Mouse (Mus musculus) MEL (cell line): Measurements from ENCODE around the gene Glyatl3. TPM values are rescaled to one million over a fixed set of nuclear protein-coding genes. Genes with fewer than 3 reads are reported as not detected.

Source experiments
- DNase-seq: peaks from one replicate; pipeline ENCODE4 v3.0.0; 2011; ENCODE audit warnings: low read depth, low spot score
- H3K27ac ChIP-seq: 2 replicates; pipeline ENCODE4 v1.5.1; 2012; ENCODE audit warnings: low read depth, mild to moderate bottlenecking, control low read depth, low read length, moderate library complexity; ENCODE audit not compliant: control insufficient read depth
- H3K27me3 ChIP-seq, 2 experiments: fragments of 150-350 bp in 1 of 2; sonication (generic) in 1 of 2; 2 replicates each; pipeline ENCODE4 v1.6.1; 2012; ENCODE audit warnings: low read length in 2 of 2, mild to moderate bottlenecking in 2 of 2, improper control_type of control experiment in 1 of 2, moderate library complexity in 1 of 2; ENCODE audit not compliant: insufficient read depth in 2 of 2, control insufficient read depth in 1 of 2
- H3K36me3 ChIP-seq, 2 experiments: 2 replicates each; pipeline ENCODE4 v1.6.1; 2012 to 2014; ENCODE audit warnings: low read length in 2 of 2, improper control_type of control experiment in 1 of 2, inconsistent platforms in 1 of 2, mild to moderate bottlenecking in 1 of 2; ENCODE audit not compliant: insufficient read depth in 2 of 2, control insufficient read depth in 1 of 2
- H3K4me1 ChIP-seq, 2 experiments: fragments of 150-350 bp in 1 of 2; sonication (generic) in 1 of 2; 2 replicates each; pipeline ENCODE4 v1.6.1; 2012; ENCODE audit warnings: low read length in 2 of 2, improper control_type of control experiment in 1 of 2, mild to moderate bottlenecking in 1 of 2; ENCODE audit not compliant: insufficient read depth in 2 of 2, control insufficient read depth in 1 of 2
- H3K4me3 ChIP-seq, 2 experiments: fragments of 150-350 bp in 1 of 2; sonication (generic) in 1 of 2; 2 replicates each; pipeline ENCODE4 v1.5.1; 2012; ENCODE audit warnings: low read depth in 2 of 2, low read length in 2 of 2, mild to moderate bottlenecking in 2 of 2, moderate library complexity in 2 of 2, control low read depth in 1 of 2, improper control_type of control experiment in 1 of 2; ENCODE audit not compliant: control insufficient read depth in 1 of 2, insufficient read depth in 1 of 2
- H3K79me2 ChIP-seq: 2 replicates; pipeline ENCODE4 v1.6.1; 2012; ENCODE audit warnings: mild to moderate bottlenecking, low read length, moderate library complexity; ENCODE audit not compliant: control insufficient read depth, poor library complexity, insufficient read depth
- H3K9ac ChIP-seq: 2 replicates; pipeline ENCODE4 v1.6.1; 2012; ENCODE audit warnings: low read depth, mild to moderate bottlenecking, control low read depth, low read length, moderate library complexity; ENCODE audit not compliant: control insufficient read depth, poor library complexity, severe bottlenecking
- H3K9me3 ChIP-seq: fragments of 150-350 bp; sonication (generic); replicated peaks from 2 replicates; pipeline ENCODE4 v1.6.1; 2012; ENCODE audit warnings: mild to moderate bottlenecking, low read length, improper control_type of control experiment, moderate library complexity; ENCODE audit not compliant: insufficient read depth
- BHLHE40 ChIP-seq: IDR thresholded peaks from 2 replicates; pipeline ENCODE4 v1.6.1; 2012; ENCODE audit warnings: low read depth, mild to moderate bottlenecking, inconsistent platforms, low read length, improper control_type of control experiment, borderline replicate concordance
- CHD1 ChIP-seq: IDR thresholded peaks from 2 replicates; pipeline ENCODE4 v1.6.1; 2012; ENCODE audit warnings: low read depth, mild to moderate bottlenecking, inconsistent platforms, low read length, improper control_type of control experiment
- ELF1 ChIP-seq: IDR thresholded peaks from 2 replicates; pipeline ENCODE4 v1.6.1; 2014; ENCODE audit warnings: low read depth, mild to moderate bottlenecking, inconsistent platforms, low read length, improper control_type of control experiment, moderate library complexity
- EP300 ChIP-seq, 2 experiments: IDR thresholded peaks; 2 replicates each; pipeline ENCODE4 v1.6.1; 2011; ENCODE audit warnings: improper control_type of control experiment in 2 of 2, low read length in 2 of 2, low read depth in 1 of 2, mild to moderate bottlenecking in 1 of 2
- ETS1 ChIP-seq: IDR thresholded peaks from 2 replicates; pipeline ENCODE4 v1.6.1; 2012; ENCODE audit warnings: low read depth, mild to moderate bottlenecking, inconsistent platforms, low read length, improper control_type of control experiment, moderate library complexity
- KAT2A ChIP-seq: conservative IDR thresholded peaks from 2 replicates; pipeline ENCODE4 v1.6.1; 2012; ENCODE audit warnings: low read depth, low read length, improper control_type of control experiment, inconsistent platforms
- MAFK ChIP-seq: IDR thresholded peaks from 2 replicates; pipeline ENCODE4 v1.6.1; 2011; ENCODE audit warnings: low read depth, mild to moderate bottlenecking, low read length, improper control_type of control experiment, borderline replicate concordance
- MAX ChIP-seq: IDR thresholded peaks from 2 replicates; pipeline ENCODE4 v1.6.1; 2011; ENCODE audit warnings: low read length, improper control_type of control experiment
- MYB ChIP-seq: IDR thresholded peaks from 2 replicates; pipeline ENCODE4 v1.6.1; 2011; ENCODE audit warnings: mild to moderate bottlenecking, low read depth, low read length, improper control_type of control experiment
- MYC ChIP-seq: IDR thresholded peaks from 2 replicates; pipeline ENCODE4 v1.6.1; 2011; ENCODE audit warnings: low read depth, mild to moderate bottlenecking, low read length, improper control_type of control experiment, moderate library complexity
- NELFE ChIP-seq: IDR thresholded peaks from 2 replicates; pipeline ENCODE4 v1.6.1; 2011; ENCODE audit warnings: low read depth, low read length, improper control_type of control experiment
- NRF1 ChIP-seq: IDR thresholded peaks from 2 replicates; pipeline ENCODE4 v1.6.1; 2014; ENCODE audit warnings: low read depth, mild to moderate bottlenecking, inconsistent platforms, low read length, improper control_type of control experiment, moderate library complexity; ENCODE audit not compliant: poor library complexity, insufficient read depth, severe bottlenecking
- POLR2A ChIP-seq, 2 experiments: IDR thresholded peaks; 2 replicates each; pipeline ENCODE4 v1.6.1; 2011 to 2012; ENCODE audit warnings: low read length in 2 of 2, mild to moderate bottlenecking in 2 of 2, control low read depth in 1 of 2, improper control_type of control experiment in 1 of 2, low read depth in 1 of 2, moderate library complexity in 1 of 2; ENCODE audit not compliant: control insufficient read depth in 1 of 2, insufficient read depth in 1 of 2, poor library complexity in 1 of 2
- POLR2AphosphoS2 ChIP-seq: IDR thresholded peaks from 2 replicates; pipeline ENCODE4 v1.6.1; 2011; ENCODE audit warnings: low read length, improper control_type of control experiment
- POLR2AphosphoS5 ChIP-seq: IDR thresholded peaks from 2 replicates; pipeline ENCODE4 v1.6.1; 2012; ENCODE audit warnings: low read depth, borderline replicate concordance, mild to moderate bottlenecking, inconsistent platforms, low read length, moderate library complexity, mixed read lengths
- SIN3A ChIP-seq: IDR thresholded peaks from 2 replicates; pipeline ENCODE4 v1.6.1; 2012; ENCODE audit warnings: low read length, improper control_type of control experiment, inconsistent platforms
- SMC3 ChIP-seq: IDR thresholded peaks from 2 replicates; pipeline ENCODE4 v1.6.1; 2011; ENCODE audit warnings: low read depth, low read length, improper control_type of control experiment
- TCF12 ChIP-seq: IDR thresholded peaks from 2 replicates; pipeline ENCODE4 v1.6.1; 2014; ENCODE audit warnings: low read depth, mild to moderate bottlenecking, inconsistent platforms, low read length, improper control_type of control experiment, moderate library complexity
- UBTF ChIP-seq: IDR thresholded peaks from 2 replicates; pipeline ENCODE4 v1.6.1; 2012; ENCODE audit warnings: low read depth, mild to moderate bottlenecking, inconsistent platforms, low read length, improper control_type of control experiment, moderate library complexity, borderline replicate concordance; ENCODE audit not compliant: insufficient read depth
- USF2 ChIP-seq, 2 experiments: IDR thresholded peaks; 2 replicates each; pipeline ENCODE4 v1.6.1; 2011 to 2012; ENCODE audit warnings: improper control_type of control experiment in 2 of 2, low read length in 2 of 2, borderline replicate concordance in 1 of 2, inconsistent platforms in 1 of 2, low read depth in 1 of 2, mild to moderate bottlenecking in 1 of 2; ENCODE audit not compliant: insufficient read depth in 1 of 2
- ZC3H11A ChIP-seq: IDR thresholded peaks from 2 replicates; pipeline ENCODE4 v1.6.1; 2012; ENCODE audit warnings: low read depth, mild to moderate bottlenecking, inconsistent platforms, low read length, improper control_type of control experiment
- ZMIZ1 ChIP-seq: IDR thresholded peaks from 2 replicates; pipeline ENCODE4 v1.6.1; 2012; ENCODE audit warnings: low read depth, mild to moderate bottlenecking, inconsistent platforms, low read length, improper control_type of control experiment, moderate library complexity
- ZNF384 ChIP-seq: IDR thresholded peaks from 2 replicates; pipeline ENCODE4 v1.6.1; 2012; ENCODE audit warnings: low read depth, mild to moderate bottlenecking, inconsistent platforms, low read length, improper control_type of control experiment
- polyA plus RNA-seq, 2 experiments: library from polyadenylated mRNA; stranded (reverse) in 1 of 2; unstranded in 1 of 2; fragments of >175 nt in 1 of 2; fragments of >200 nt in 1 of 2; gene quantifications; 2 replicates each; pipeline versions ENCODE4 v1.2.1 to v1.2.4; 2012; ENCODE audit warnings: low replicate concordance in 2 of 2, low read depth in 1 of 2; ENCODE audit not compliant: insufficient read length in 2 of 2, insufficient read depth in 1 of 2, missing spikeins in 1 of 2
- total RNA-seq: library from RNA; depleted of rRNA; stranded (reverse); fragments of 300-350 nt; gene quantifications from 2 replicates; pipeline ENCODE4 v1.2.3, GENCODE M21; 2012

The Glyatl3 gene
- total and polyA plus RNA-seq, 3 experiments: 0.33 TPM; not detected in 2

DNA sequence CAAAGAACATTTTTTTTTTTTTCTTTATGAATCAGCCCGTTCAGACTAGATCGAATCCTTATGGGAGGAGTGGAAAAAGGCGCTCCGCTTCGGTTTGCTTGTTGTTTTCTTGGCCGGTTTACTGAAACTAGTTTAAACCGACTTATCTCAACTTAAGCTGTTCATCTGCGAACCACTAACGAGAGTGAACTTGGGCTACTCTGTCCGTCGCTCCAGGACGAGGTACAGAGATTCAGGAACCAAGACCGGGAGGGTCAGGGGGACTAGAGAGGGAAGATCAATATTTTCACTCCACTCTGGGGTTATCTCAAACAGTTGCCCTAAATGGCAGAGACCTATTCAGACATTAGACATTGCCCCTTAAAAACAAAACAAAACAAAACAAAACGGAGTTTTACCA, 19.8 kb upstream of the Glyatl3 start:
- no peaks in the 10 kb centered on the region for H3K27me3 ChIP-seq
- H3K9me3 ChIP-seq: no peaks in the 10 kb centered on the region
- peaks cover 8% of the 10 kb centered on the region for H3K79me2 ChIP-seq
- H3K4me1 ChIP-seq: peaks cover 0 to 6% of the 10 kb centered on the region in 2 experiments; a peak in 1 of 4 replicates
- peak overlapping the region; percentile 79 for H3K9ac ChIP-seq
- H3K36me3 ChIP-seq: peaks cover 5 to 11% of the 10 kb centered on the region in 2 experiments
- TF ChIP-seq ETS1 (no peak), POLR2A (IDR thresholded peaks at IDR 0.05; ENCODE audit: control insufficient read depth in 1 of 2, insufficient read depth in 1 of 2, low read depth in 1 of 2, low read length in 2 of 2, poor library complexity in 1 of 2) (no peak)
- H3K27ac ChIP-seq: peak overlapping the region; percentile 72
- peak overlapping the region; percentile 88 to 91 for H3K4me3 ChIP-seq
- DNase-seq: peak; percentile 62

DNA sequence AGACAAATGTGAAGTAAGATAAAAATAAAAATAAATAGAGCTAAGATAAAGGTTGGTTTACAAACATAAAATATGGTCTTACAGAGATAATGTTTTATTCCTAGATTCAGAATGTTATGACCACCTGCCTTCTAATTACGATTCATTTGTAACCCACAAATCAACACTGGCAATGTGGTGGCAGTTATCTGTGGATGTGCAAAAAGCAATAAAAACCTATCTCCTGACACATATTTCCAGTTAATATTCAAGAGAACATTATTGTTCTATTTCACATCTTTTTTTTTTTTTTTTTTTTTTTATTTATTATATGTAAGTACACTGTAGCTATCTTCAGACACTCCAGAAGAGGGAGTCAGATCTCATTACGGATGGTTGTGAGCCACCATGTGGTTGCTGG, 1.3 kb upstream of the Glyatl3 start:
- H3K4me1 ChIP-seq: no peaks in the 10 kb centered on the region
- no peak for DNase-seq
- no peaks in the 10 kb centered on the region for H3K36me3 ChIP-seq
- no peak overlapping the region for H3K9ac ChIP-seq
- H3K27me3 ChIP-seq: no peaks in the 10 kb centered on the region
- no peaks in the 10 kb centered on the region for H3K9me3 ChIP-seq
- TF ChIP-seq MYB: no peak
- no peak for TF ChIP-seq NRF1
- TF ChIP-seq USF2 (IDR thresholded peaks at IDR 0.05; ENCODE audit: borderline replicate concordance in 1 of 2, insufficient read depth in 1 of 2, low read depth in 1 of 2, low read length in 2 of 2): no peak
- no peak for TF ChIP-seq SIN3A
- TF ChIP-seq MAX: no peak
- no peak for TF ChIP-seq MAFK
- TF ChIP-seq ZNF384: peak; percentile 65
- TF ChIP-seq EP300 (IDR thresholded peaks at IDR 0.05; ENCODE audit: low read depth in 1 of 2, low read length in 2 of 2): peak; percentile 22 to 38; a peak in 1 of 4 replicates
- TF ChIP-seq MYC: no peak
- no peak for TF ChIP-seq SMC3
- TF ChIP-seq TCF12: peak; percentile 70; the same call in 1 of the 2 replicates
- TF ChIP-seq CHD1: no peak
- TF ChIP-seq ZMIZ1: no peak
- TF ChIP-seq NELFE: no peak
- 0 out of 2 replicates have a peak, but pooled peaks have one; percentile 16 for TF ChIP-seq ETS1
- no peak for TF ChIP-seq UBTF
- TF ChIP-seq BHLHE40: no peak
- TF ChIP-seq POLR2AphosphoS2: no peak
- no peak for TF ChIP-seq KAT2A
- TF ChIP-seq POLR2AphosphoS5: no peak
- TF ChIP-seq ELF1: no peak
- TF ChIP-seq ZC3H11A: no peak
- TF ChIP-seq, all 39 proteins: peak for 4
- H3K27ac ChIP-seq: no peak overlapping the region
- H3K4me3 ChIP-seq: no peak overlapping the region
- H3K79me2 ChIP-seq: no peaks in the 10 kb centered on the region
